Mouse (Mus musculus): Measurements from ENCODE around the gene Gck.

Gck gene

DNA sequence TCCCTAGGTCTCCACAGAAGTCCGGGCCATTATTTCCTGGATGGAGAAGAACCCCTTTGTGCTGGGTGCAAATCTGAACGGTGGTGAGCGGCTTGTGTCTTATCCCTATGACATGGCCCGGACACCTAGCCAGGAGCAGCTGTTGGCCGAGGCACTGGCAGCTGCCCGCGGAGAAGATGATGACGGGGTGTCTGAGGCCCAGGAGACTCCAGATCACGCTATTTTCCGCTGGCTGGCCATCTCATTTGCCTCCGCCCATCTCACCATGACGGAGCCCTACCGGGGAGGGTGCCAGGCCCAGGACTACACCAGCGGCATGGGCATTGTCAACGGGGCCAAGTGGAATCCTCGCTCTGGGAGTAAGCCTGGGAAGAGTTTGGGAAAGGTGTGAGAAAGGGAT is 79.8 kb downstream of the Gck start:
- DNase-seq, result no peak

DNA sequence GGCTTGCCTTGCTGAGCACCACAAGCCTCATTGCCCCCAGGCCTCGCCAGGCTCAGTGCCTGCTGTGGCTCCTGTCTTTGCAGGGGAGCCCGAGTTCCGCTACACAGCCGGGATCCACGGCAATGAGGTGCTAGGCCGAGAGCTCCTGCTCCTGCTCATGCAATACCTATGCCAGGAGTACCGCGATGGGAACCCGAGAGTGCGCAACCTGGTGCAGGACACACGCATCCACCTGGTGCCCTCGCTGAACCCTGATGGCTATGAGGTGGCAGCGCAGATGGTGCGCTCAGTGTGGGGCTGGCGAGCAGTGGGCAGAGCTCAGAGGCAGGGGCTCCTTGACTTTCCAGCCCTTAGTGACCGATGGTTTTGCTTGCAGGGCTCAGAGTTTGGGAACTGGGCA is 80.5 kb downstream of the Gck start:
- no peak for DNase-seq

DNA sequence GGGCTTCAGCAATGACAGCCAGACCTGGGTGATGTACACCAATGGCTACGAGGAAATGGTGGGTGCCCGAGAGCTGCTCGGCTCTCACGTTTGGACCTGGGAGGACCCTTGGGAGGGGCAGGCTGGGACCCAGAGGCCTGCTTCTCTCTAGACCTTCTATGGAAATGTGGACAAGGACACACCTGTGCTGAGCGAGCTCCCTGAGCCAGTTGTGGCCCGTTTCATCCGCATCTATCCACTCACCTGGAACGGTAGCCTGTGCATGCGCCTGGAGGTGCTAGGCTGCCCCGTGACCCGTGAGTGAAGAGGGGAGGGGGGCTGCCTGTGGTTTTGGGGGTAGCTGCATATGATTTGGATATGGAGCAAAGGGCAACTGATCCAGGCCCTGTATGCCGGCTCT is 81.6 kb downstream of the Gck start:
- DNase-seq, result no peak

GRCm38 (mm10) chr11:5867196-5867595 is 82.7 kb downstream of the Gck start:
- no peak for DNase-seq

GRCm38 (mm10) chr11:5862394-5863105 is 87.3 kb downstream of the Gck start:
- peak; percentile 50 to 56 for DNase-seq

- DNase-seq, result peak; percentile 42 to 55
Observed at GRCm38 (mm10) chr11:5861678-5862393, 88.0 kb downstream of the Gck start, which contains the start of gene Aebp1. Gene Aebp1, plus strand, starts transcription at chr11:5861947.

GRCm38 (mm10) chr11:5860639-5861038 is 89.2 kb downstream of the Gck start:
- no peak for DNase-seq

DNA sequence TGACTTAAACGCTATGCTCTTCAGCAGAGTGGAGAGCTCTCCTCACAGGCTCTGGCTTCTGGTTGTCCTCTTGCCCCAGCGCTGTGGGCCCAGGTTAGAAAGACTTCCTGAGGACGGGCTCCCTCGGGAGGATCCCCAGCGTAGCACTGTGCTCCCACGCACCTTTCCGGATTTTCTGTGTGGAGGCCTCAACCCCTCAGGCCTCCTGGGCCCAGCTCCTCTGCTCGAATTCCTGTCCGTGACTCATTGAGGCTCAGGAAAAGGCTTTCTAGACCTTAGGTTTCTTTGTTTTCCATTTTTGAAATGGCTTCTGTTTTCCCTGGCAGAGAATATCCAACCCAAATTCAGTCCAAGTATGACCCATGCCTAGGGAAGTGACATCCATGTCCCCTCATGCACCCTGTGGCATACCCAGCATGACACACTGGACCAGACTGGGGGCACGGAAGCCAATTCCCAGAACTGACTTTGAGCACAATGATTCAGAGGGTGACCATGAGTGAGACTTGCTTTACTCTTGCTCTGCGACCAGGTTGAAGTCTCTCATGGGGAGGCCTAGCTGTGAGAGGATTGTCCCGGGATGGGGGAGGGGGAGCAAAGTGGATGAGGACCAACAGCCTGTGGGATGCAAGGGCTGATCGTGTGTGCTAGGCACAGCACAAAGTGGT is 89.9 kb downstream of the Gck start:
- DNase-seq, result no peak

- DNase-seq, result no peak
Observed at GRCm38 (mm10) chr11:5858723-5859122, 91.2 kb downstream of the Gck start.

DNA sequence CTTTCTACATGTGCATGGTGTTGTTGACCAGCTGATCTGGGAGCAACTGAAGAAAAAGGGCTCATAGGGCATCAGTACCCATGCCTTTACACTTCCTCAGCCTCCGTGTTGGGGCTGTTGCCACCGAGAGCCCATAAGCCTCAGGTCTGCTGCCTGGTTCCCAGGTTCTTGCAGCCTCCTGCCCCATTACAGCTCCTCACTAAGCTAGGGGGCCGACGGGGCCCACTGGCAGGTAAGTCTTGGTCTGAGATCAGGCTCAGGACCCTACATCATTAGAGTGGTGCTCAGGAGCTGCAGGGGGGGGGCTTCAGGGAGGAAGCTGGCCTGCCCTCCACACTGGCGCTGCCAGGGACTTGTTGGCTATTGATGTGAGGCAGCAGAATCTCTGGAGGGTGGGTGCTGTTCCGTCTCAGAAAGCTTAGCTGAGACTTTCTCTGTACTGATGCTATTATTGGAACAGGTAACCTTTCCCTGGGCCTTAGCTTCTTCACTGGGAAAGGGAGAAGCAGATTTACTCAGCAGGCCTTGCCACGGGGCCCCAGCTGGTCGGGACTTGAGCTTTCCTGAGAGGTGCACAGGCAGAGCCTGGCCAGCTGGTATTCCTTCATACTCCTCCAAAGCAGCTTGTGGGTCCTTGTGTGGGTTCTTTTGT is 93.3 kb downstream of the Gck start:
- no peak for DNase-seq

GRCm38 (mm10) chr11:5855902-5856301 is 94.0 kb downstream of the Gck start:
- peak; percentile 38 to 47 for DNase-seq

DNA sequence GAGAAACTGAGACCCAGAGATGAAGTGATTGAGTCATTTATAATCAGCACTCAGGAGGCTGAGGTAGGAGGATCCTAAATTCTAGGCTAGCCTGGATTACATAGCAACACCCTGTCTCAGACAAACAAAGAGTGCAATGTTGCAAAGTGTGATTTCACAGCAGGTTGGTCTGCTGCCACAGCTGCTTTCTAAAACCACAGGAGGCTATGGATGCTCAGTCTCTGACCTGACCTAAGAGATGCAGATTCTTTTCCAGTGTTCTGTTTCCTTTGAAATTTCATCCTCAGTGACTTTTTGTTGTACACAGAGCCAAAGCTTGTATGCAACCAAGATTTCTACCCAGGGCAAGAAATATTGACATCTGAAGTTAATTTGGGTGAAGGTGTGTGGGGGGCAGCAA is 94.4 kb downstream of the Gck start:
- no peak for DNase-seq

DNA sequence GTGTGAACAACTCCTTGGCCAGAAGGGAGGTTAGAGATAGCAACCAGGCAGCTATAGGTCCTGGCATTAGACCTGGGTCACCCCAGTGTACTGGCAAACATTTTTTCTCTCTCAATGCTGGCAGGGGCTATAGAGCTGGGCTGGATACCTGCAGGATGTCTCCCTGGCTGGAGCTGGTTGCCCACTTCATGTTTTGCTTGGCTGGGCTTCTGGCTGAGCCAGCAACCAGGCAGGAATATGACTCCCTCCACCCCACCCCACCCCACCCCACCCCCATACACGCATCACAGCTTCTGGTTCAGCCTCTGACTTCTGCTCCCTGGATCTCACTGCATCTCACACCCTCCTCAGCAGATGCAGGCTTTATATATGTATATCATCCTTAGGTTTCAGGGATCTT is 97.6 kb downstream of the Gck start:
- no peak for DNase-seq

GRCm38 (mm10) chr11:5851021-5851736 is 98.7 kb downstream of the Gck start:
- DNase-seq, result no peak

All from lung, adult 18-20 months (tissue).